Mouse (Mus musculus): Measurements from ENCODE around the gene Hibadh.
"Not testable (repeated sequence)": the region's sequence is repeated elsewhere in the genome, so short reads cannot be mapped to it uniquely, and the experiment has no call there.

Hibadh gene

GRCm38 (mm10) chr6:52640224-52640712 lies at the start of gene Hibadh:
TSS of gene Hibadh (minus strand) at chr6:52640389.
- peak; percentile 99 for DNase-seq

- DNase-seq, result no peak
Measured at GRCm38 (mm10) chr6:52686901-52687500, 46.8 kb upstream of the Hibadh start.

- DNase-seq, result no peak
Measured at GRCm38 (mm10) chr6:52682607-52683006, 42.4 kb upstream of the Hibadh start.

- DNase-seq, result no peak
Measured at GRCm38 (mm10) chr6:52681847-52682485, 41.8 kb upstream of the Hibadh start.

- DNase-seq, result no peak
Measured at GRCm38 (mm10) chr6:52680458-52681032, 40.4 kb upstream of the Hibadh start.

GRCm38 (mm10) chr6:52679565-52679964 lies 39.4 kb upstream of the Hibadh start:
- no peak for DNase-seq

- not testable (repeated sequence) for DNase-seq
Measured at GRCm38 (mm10) chr6:52677534-52677933, 37.3 kb upstream of the Hibadh start.

- no peak for DNase-seq
Measured at GRCm38 (mm10) chr6:52675222-52675921, 35.2 kb upstream of the Hibadh start.

GRCm38 (mm10) chr6:52674541-52674940 lies 34.4 kb upstream of the Hibadh start:
- no peak for DNase-seq

GRCm38 (mm10) chr6:52673706-52674105 lies 33.5 kb upstream of the Hibadh start:
- DNase-seq, result no peak

GRCm38 (mm10) chr6:52672539-52672938 lies 32.4 kb upstream of the Hibadh start:
- no peak for DNase-seq

GRCm38 (mm10) chr6:52671791-52672190 lies 31.6 kb upstream of the Hibadh start:
- DNase-seq, result no peak

GRCm38 (mm10) chr6:52669878-52670277 lies 29.7 kb upstream of the Hibadh start:
- DNase-seq, result not testable (repeated sequence)

GRCm38 (mm10) chr6:52667641-52668040 lies 27.5 kb upstream of the Hibadh start:
- no peak for DNase-seq

- DNase-seq, result peak; percentile 69
Measured at GRCm38 (mm10) chr6:52663021-52663420, 22.8 kb upstream of the Hibadh start.

GRCm38 (mm10) chr6:52655266-52655665 lies 15.1 kb upstream of the Hibadh start:
- no peak for DNase-seq

- DNase-seq, result peak; percentile 29
Measured at GRCm38 (mm10) chr6:52648806-52649205, 8.6 kb upstream of the Hibadh start.

GRCm38 (mm10) chr6:52648031-52648430 lies 7.8 kb upstream of the Hibadh start:
- DNase-seq, result peak; percentile 52

- DNase-seq, result no peak
Measured at GRCm38 (mm10) chr6:52645926-52646325, 5.7 kb upstream of the Hibadh start.

GRCm38 (mm10) chr6:52642152-52642551 lies 2.0 kb upstream of the Hibadh start:
- no peak for DNase-seq

GRCm38 (mm10) chr6:52641076-52641475 lies 887 bp upstream of the Hibadh start:
- peak; percentile 45 for DNase-seq

GRCm38 (mm10) chr6:52639546-52640223 lies 504 bp downstream of the Hibadh start:
- no peak for DNase-seq

Measured in thymus, postnatal 14 days (tissue).